Comparison of ENCODE assay signal across 28 mouse cellular contexts in genomic region chr3:52167420-52167819, GRCm38 (mm10).
"Had no signal": no experiment of that assay in that cellular context is flagged by ENCODE, and none has a peak within 500 bp of the region (broad histone marks: within the 10 kb centered on the region; RNA-seq: fewer than 3 reads in every experiment).

No protein-coding gene starts in this region.

- H3K4me3 ChIP-seq: embryonic facial prominence, embryonic 10.5 days; embryonic facial prominence, embryonic 12.5 days; embryonic facial prominence, embryonic 13.5 days; embryonic facial prominence, embryonic 15.5 days; erythroblast, embryonic 14.5 days; forebrain, embryonic 10.5 days; forebrain, embryonic 12.5 days; forebrain, embryonic 13.5 days; forebrain, embryonic 15.5 days; gastrocnemius, adult 2 months had no signal

- ATAC-seq: forebrain, embryonic 13.5 days; forebrain, embryonic 14.5 days; forebrain, embryonic 15.5 days; forebrain, embryonic 16.5 days; forebrain, postnatal 0 days had no signal

- H3K9me3 ChIP-seq: embryonic facial prominence, embryonic 10.5 days; embryonic facial prominence, embryonic 12.5 days; embryonic facial prominence, embryonic 13.5 days; embryonic facial prominence, embryonic 15.5 days; forebrain, embryonic 10.5 days; forebrain, embryonic 12.5 days; forebrain, embryonic 13.5 days; forebrain, embryonic 15.5 days had no signal

- H3K9ac ChIP-seq: embryonic facial prominence, embryonic 12.5 days; embryonic facial prominence, embryonic 13.5 days; embryonic facial prominence, embryonic 15.5 days; forebrain, embryonic 12.5 days; forebrain, embryonic 13.5 days; forebrain, embryonic 15.5 days; forebrain, postnatal 0 days had no signal

- H3K27ac ChIP-seq: embryonic facial prominence, embryonic 10.5 days; embryonic facial prominence, embryonic 12.5 days; embryonic facial prominence, embryonic 13.5 days; embryonic facial prominence, embryonic 15.5 days; forebrain, embryonic 10.5 days; forebrain, embryonic 12.5 days; forebrain, embryonic 13.5 days; forebrain, embryonic 15.5 days; gastrocnemius, adult 2 months had no signal

- DNase-seq: cerebellum, adult 18-20 months; cerebellum, adult 2 months; cerebellum, adult 8-10 months; cerebellum, adult 9-10 months; cerebellum, adult 9-11 months; cerebellum, postnatal 10 days; cerebellum, postnatal 14 days; cerebellum, postnatal 25 days; cerebellum, postnatal 36 days; embryo, embryonic 11 days; forebrain, postnatal 0 days; gastrocnemius, adult 2 months; gastrocnemius, postnatal 10 days; gastrocnemius, postnatal 14 days; gastrocnemius, postnatal 25 days; gastrocnemius, postnatal 36 days; heart, adult 18-20 months had no signal

- H3K4me2 ChIP-seq: embryonic facial prominence, embryonic 12.5 days; embryonic facial prominence, embryonic 13.5 days; embryonic facial prominence, embryonic 15.5 days; forebrain, embryonic 12.5 days; forebrain, embryonic 13.5 days; forebrain, embryonic 15.5 days had no signal

- H3K4me1 ChIP-seq: embryonic facial prominence, embryonic 12.5 days; forebrain, embryonic 12.5 days; forebrain, embryonic 13.5 days; forebrain, embryonic 15.5 days had no signal

- H3K36me3 ChIP-seq: embryonic facial prominence, embryonic 10.5 days; embryonic facial prominence, embryonic 12.5 days; embryonic facial prominence, embryonic 13.5 days; embryonic facial prominence, embryonic 15.5 days; forebrain, embryonic 10.5 days; forebrain, embryonic 12.5 days; forebrain, embryonic 15.5 days had no signal

- H3K27me3 ChIP-seq: embryonic facial prominence, embryonic 12.5 days; embryonic facial prominence, embryonic 15.5 days; forebrain, embryonic 12.5 days; forebrain, embryonic 13.5 days; forebrain, embryonic 15.5 days had no signal
